Mouse (Mus musculus): Measurements from ENCODE around the gene Gm10322. TPM values are rescaled to one million over a fixed set of nuclear protein-coding genes. Genes with fewer than 3 reads are reported as not detected.

The Gm10322 gene
- polyA plus RNA-seq (2015; fragmentation: Nextera tagmentation; extraction: Ambion mirVana): not detected in 2 replicates

GRCm38 (mm10) chr10:59615981-59616520 lies at the start of gene Gm10322:
Gene Gm10322 (plus strand): TSS chr10:59616063.

DNA sequence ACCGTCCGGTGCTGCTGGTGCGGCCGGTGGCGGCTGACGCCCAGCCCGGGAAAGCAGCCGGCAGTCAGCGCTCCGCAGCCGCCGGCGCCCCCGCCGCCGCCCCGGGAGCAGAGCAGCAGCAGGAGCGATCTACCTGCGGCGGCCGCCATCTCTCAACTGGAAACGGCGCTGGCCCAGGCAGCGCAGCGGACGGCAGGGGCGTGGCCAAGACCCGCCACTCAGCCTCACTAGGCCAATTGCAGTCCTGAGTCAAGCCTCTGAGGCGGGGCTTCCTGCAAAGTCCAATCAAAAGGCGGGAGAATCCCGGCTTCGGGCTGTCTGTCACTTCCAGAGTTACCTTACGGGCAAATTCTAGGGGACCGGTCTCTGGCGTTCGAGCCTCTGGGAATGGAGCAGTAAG lies 659 bp downstream of the Gm10322 start, which contains the start of gene Mcu:
TSS of gene Mcu (minus strand) at position 171 of the 400 bp plus-strand sequence.

Other genes with a start within 250 kb of the Gm10322 start
- gene Gm10273, start 220.4 kb upstream of the Gm10322 start, polyA plus RNA-seq (2015; fragmentation: Nextera tagmentation; extraction: Ambion mirVana): 5.2 and 9.0 TPM in 2 replicates
- gene Pla2g12b, start 212.4 kb upstream of the Gm10322 start, polyA plus RNA-seq (2015; fragmentation: Nextera tagmentation; extraction: Ambion mirVana): not detected in 2 replicates
- gene Oit3, start 174.3 kb upstream of the Gm10322 start, polyA plus RNA-seq (2015; fragmentation: Nextera tagmentation; extraction: Ambion mirVana): 0.06 and 0.20 TPM in 2 replicates
- 61.1 and 61.2 TPM in 2 replicates for gene Mcu, start 629 bp downstream of the Gm10322 start, polyA plus RNA-seq (2015; fragmentation: Nextera tagmentation; extraction: Ambion mirVana)
- gene Micu1, start 86.4 kb downstream of the Gm10322 start, polyA plus RNA-seq (2015; fragmentation: Nextera tagmentation; extraction: Ambion mirVana): 71.0 and 80.4 TPM in 2 replicates

All from neural tube, postnatal 0 days (tissue).